Mouse (Mus musculus) cortical plate, adult 2 months (tissue): Measurements from ENCODE around the gene Cope.

Source experiments
- CTCF ChIP-seq: fragments of 200-500 bp; IDR thresholded peaks from 2 replicates; pipeline ENCODE4 v1.5.1; 2011; ENCODE audit warnings: mild to moderate bottlenecking, control low read depth, low read length; ENCODE audit not compliant: insufficient read depth; ENCODE audit errors: extremely low read depth
- POLR2A ChIP-seq: fragments of 200-500 bp; IDR thresholded peaks from 2 replicates; pipeline ENCODE4 v1.6.1; 2011; ENCODE audit warnings: mild to moderate bottlenecking, low read length, control low read depth; ENCODE audit not compliant: insufficient read depth; ENCODE audit errors: extremely low read depth

GRCm38 (mm10) chr8:70258600-70258999 lies 43.7 kb upstream of the Cope start:
- TF ChIP-seq POLR2A (no peak), CTCF (no peak)
